Mouse (Mus musculus) central nervous system, embryonic 18 days (tissue): ENCODE measurements around the gene Olfr1201. TPM values are rescaled to one million over a fixed set of nuclear protein-coding genes. Genes with fewer than 3 reads are reported as not detected.

ENCODE experiments used
- polyA plus RNA-seq: library from polyadenylated mRNA; depleted of rRNA; stranded (reverse); fragments of >200 nt; gene quantifications from 2 replicates; pipeline ENCODE4 v1.2.3, GENCODE M21; 2012; rRNA removed

Gene Olfr1201
- not detected in 2 replicates for polyA plus RNA-seq

DNA sequence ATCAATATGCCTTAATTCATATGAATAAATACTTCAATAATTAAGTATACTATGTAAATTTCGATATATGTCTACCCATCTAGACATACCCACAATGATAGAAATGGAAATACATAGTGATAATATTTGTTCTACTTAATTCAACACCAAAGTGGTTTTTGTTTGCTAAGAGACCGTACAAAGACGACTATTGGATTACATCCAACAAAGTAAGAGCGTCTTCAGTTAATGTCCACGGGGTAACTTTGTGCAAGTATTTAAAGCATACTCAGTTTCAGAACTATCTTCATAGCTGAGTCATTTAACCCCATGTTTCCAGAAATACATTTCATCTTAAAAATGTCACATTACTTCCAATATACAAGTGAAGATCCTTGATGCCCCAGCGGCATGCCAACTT is at the start of gene Olfr1201:
TSS of gene Olfr1201 (plus strand) at position 301 of the 400 bp plus-strand sequence.

DNA sequence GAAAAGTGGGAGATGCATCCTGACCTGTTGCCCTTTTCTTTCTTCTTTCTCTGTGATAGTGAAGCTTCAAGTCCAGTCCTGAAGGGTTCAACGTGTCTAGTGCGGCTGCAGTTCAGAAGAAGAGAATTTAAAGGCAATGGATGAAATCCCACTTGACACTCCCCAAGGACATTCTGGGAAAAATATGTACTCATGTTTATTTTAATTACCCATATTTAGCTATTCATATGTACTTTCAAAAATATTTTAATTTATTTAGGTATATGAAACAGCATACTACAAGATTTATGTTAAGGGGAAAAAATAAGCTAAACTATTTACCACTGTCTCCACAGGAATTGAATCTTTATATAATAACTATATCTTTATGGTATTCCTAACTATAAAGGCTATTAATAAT is 41.6 kb upstream of the Olfr1201 start, which contains the start of gene Olfr1198:
TSS of gene Olfr1198 (minus strand) at position 101 of the 400 bp plus-strand sequence.

DNA sequence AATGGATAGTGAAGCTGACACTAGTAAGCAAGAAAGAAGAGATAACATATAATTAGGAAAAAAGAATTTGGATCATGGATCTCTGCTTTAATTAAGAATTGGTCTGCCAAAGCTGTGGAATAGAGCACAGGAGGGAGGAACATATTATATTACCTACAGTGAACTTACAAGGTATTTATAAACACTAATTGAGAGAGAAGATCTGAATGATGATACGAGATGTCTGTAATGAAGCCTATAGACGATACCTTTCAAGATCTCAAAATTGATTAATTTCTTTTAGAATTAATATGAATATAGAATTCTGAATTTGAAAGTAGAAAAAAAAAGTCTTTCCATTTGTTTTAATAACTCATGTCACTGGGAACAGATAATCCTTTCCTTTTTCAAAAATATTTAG is 32.5 kb upstream of the Olfr1201 start, which contains the start of gene Olfr1199:
TSS of gene Olfr1199 (minus strand) at position 101 of the 400 bp plus-strand sequence.

DNA sequence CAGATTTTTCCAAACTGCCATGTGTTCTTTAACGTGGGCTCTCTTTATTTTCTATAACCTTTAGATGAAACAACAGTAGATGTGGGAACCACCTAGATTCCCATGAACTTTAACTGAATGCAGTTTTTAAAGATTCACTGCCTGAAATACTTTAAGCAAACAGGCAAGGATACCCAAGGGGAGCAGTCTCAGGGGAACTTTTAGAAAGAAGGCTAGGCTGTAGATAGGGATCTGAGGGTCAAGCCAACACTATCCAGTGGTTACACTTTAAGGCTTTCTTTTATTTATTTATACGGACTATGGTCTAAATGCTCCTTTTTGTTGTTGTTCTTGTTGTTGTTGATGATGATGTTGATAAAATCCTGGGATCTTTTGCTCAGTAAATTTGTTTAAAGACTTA is 22.4 kb upstream of the Olfr1201 start, which contains the start of gene Olfr1200:
TSS of gene Olfr1200 (minus strand) at position 101 of the 400 bp plus-strand sequence.

DNA sequence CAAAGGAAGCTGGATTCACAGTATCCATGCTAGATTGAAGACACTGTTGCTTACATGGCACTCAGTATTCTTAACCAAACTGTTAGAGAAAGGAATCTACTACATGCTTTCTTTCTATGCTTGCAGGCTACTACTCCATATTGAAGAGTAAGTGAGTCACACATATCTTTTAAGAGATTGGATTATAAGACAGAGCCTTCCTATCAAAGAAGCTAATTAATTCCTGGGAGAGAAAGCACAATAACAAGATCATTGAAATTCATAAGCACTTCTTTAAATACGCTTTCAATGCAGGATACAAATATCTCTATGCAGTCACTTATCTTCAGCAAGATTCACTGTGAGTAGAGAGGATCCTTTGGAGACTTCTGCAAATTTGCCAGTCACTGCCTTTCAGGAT is 21.4 kb downstream of the Olfr1201 start, which contains the start of gene Olfr1202:
TSS of gene Olfr1202 (plus strand) at position 301 of the 400 bp plus-strand sequence.

DNA sequence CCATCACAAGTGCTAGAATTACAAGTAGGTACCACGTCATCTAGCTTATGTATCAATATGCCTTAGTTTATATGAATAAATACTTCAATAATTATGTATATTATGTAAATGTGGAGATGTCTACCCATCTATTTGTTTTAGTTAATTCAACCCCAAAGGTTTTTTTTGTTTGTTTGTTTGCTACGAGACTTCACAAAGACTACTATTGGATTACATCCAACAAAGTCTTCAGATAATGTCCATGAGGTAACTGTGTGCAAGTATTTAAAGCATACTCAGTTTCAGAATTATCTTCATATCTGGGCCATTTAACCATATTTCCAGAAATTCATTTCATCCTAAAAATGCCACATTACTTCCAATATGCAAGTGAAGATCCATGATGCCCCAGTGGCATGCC is 36.6 kb downstream of the Olfr1201 start, which contains the start of gene Olfr1205:
TSS of gene Olfr1205 (plus strand) at position 301 of the 400 bp plus-strand sequence.

Other genes with a start within 250 kb of the Olfr1201 start
- not detected in 2 replicates for gene Olfr1188, start 236.1 kb upstream of the Olfr1201 start, polyA plus RNA-seq
- gene Olfr1189, start 206.6 kb upstream of the Olfr1201 start, polyA plus RNA-seq: not detected in 2 replicates
- gene Olfr1191-ps1, start 152.5 kb upstream of the Olfr1201 start, polyA plus RNA-seq: not detected in 2 replicates
- not detected in 2 replicates for gene Olfr1192-ps1, start 144.5 kb upstream of the Olfr1201 start, polyA plus RNA-seq
- gene Olfr1193, start 117.4 kb upstream of the Olfr1201 start, polyA plus RNA-seq: not detected in 2 replicates
- gene Olfr1195, start 103.8 kb upstream of the Olfr1201 start, polyA plus RNA-seq: not detected in 2 replicates
- gene Olfr1196, start 88.4 kb upstream of the Olfr1201 start, polyA plus RNA-seq: not detected in 2 replicates
- gene Olfr1197, start 60.7 kb upstream of the Olfr1201 start, polyA plus RNA-seq: not detected in 2 replicates
- gene Olfr1198, start 41.7 kb upstream of the Olfr1201 start, polyA plus RNA-seq: not detected in 2 replicates
- not detected in 2 replicates for gene Olfr1199, start 32.6 kb upstream of the Olfr1201 start, polyA plus RNA-seq
- gene Olfr1200, start 22.5 kb upstream of the Olfr1201 start, polyA plus RNA-seq: not detected in 2 replicates
- not detected in 2 replicates for gene Olfr1202, start 21.5 kb downstream of the Olfr1201 start, polyA plus RNA-seq
- gene Olfr1205, start 36.7 kb downstream of the Olfr1201 start, polyA plus RNA-seq: not detected in 2 replicates
- gene Olfr1204, start 56.3 kb downstream of the Olfr1201 start, polyA plus RNA-seq: not detected in 2 replicates
- gene Olfr1206, start 70.2 kb downstream of the Olfr1201 start, polyA plus RNA-seq: not detected in 2 replicates
- gene Olfr1208, start 109.3 kb downstream of the Olfr1201 start, polyA plus RNA-seq: not detected in 2 replicates
- not detected in 2 replicates for gene Olfr1209, start 122.1 kb downstream of the Olfr1201 start, polyA plus RNA-seq
- gene Olfr1211, start 145.1 kb downstream of the Olfr1201 start, polyA plus RNA-seq: not detected in 2 replicates
- gene Olfr1212, start 160.9 kb downstream of the Olfr1201 start, polyA plus RNA-seq: not detected in 2 replicates
- not detected in 2 replicates for gene Gm13762, start 187.2 kb downstream of the Olfr1201 start, polyA plus RNA-seq
- gene Olfr1214, start 199.6 kb downstream of the Olfr1201 start, polyA plus RNA-seq: not detected in 2 replicates
- not detected in 2 replicates for gene Olfr1215, start 213.9 kb downstream of the Olfr1201 start, polyA plus RNA-seq
- gene Olfr1216, start 225.3 kb downstream of the Olfr1201 start, polyA plus RNA-seq: not detected in 2 replicates
- not detected in 2 replicates for gene Olfr1217, start 239.0 kb downstream of the Olfr1201 start, polyA plus RNA-seq